Mouse (Mus musculus) midbrain, embryonic 11.5 days (tissue): Measurements from ENCODE around the gene Mink1. TPM values are rescaled to one million over a fixed set of nuclear protein-coding genes. Genes with fewer than 3 reads are reported as not detected.

Experiments
- ATAC-seq: fragments of 200-750 bp; cut with Nextera tagmentation; 2 replicates; pipeline ENCODE4 v1.8.0; 2017; ENCODE audit warnings: moderate TSS enrichment, moderate library complexity; ENCODE audit not compliant: low FRiP score
- DNase-seq: peaks from one replicate; pipeline ENCODE4 v3.0.0; 2015; ENCODE audit warnings: low spot score; ENCODE audit errors: missing footprints
- H3K27ac ChIP-seq: fragments of 300-500 bp; sonication (generic); 2 replicates; pipeline ENCODE4 v1.5.1; 2014; ENCODE audit warnings: low read depth, low read length
- H3K27me3 ChIP-seq: fragments of 300-500 bp; sonication (generic); 2 replicates; pipeline ENCODE4 v1.6.1; 2014; ENCODE audit warnings: mild to moderate bottlenecking, low read length, moderate library complexity, mixed read lengths; ENCODE audit not compliant: control insufficient read depth, insufficient read depth
- H3K36me3 ChIP-seq: fragments of 300-500 bp; sonication (generic); 2 replicates; pipeline ENCODE4 v1.6.1; 2014; ENCODE audit warnings: mild to moderate bottlenecking, low read length, moderate library complexity, mixed read lengths; ENCODE audit not compliant: control insufficient read depth, insufficient read depth
- H3K4me1 ChIP-seq: fragments of 300-500 bp; sonication (generic); 2 replicates; pipeline ENCODE4 v1.6.1; 2014; ENCODE audit warnings: low read length; ENCODE audit not compliant: control insufficient read depth, insufficient read depth
- H3K4me2 ChIP-seq: fragments of 300-500 bp; sonication (generic); 2 replicates; pipeline ENCODE4 v1.6.1; 2014; ENCODE audit warnings: mild to moderate bottlenecking, moderate library complexity
- H3K4me3 ChIP-seq: fragments of 300-500 bp; sonication (generic); 2 replicates; pipeline ENCODE4 v1.5.1; 2014; ENCODE audit warnings: low read depth, low read length
- H3K9ac ChIP-seq: fragments of 300-500 bp; sonication (generic); 2 replicates; pipeline ENCODE4 v1.6.1; 2014; ENCODE audit warnings: low read length
- H3K9me3 ChIP-seq: fragments of 300-500 bp; sonication (generic); 2 replicates; pipeline ENCODE4 v1.6.1; 2016; ENCODE audit warnings: low read length; ENCODE audit not compliant: control insufficient read depth
- WGBS: fragments of 180-500 bp; shearing (Covaris S2); extraction: QIAGEN DNeasy Blood & Tissue Kit; methylation state at CpG from one replicate; pipeline ENCODE4 v1.1.7; 2014; 5-methylcytosine and 5-hydroxymethylcytosine counted together
- polyA plus RNA-seq: library from polyadenylated mRNA; unstranded; fragments of >200 nt; fragmentation: Nextera tagmentation; extraction: Ambion mirVana; gene quantifications from 2 replicates; pipeline ENCODE4 v1.2.1, GENCODE M21; 2014

Gene Mink1
- polyA plus RNA-seq, 1 experiment from 2014 or later: 12.9 TPM

DNA sequence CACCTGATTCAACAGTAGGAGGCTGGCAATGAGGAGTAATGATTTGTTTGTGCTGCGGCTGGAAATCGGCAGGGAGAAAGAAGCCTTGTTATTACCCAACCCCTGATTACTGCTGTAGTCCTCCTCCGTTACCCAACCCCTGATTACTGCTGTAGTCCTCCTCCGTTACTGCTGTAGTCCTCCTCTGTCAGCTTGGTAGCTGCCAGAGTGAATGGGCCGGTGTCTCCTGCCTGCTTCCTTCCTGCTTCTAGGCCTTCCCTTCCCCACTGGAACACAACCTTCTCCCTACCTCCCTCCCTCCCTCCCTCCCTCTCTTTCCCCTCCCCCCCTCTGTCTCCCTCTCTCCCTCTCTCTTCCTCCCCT, 17.7 kb downstream of the Mink1 start:
- 74% methylated on average over 5 of the region's 5 CpGs for WGBS
- DNase-seq (peak; percentile 31), ATAC-seq (no peak)
- Histone ChIP-seq H3K4me2 (no peak overlapping the region), H3K9me3 (no peaks in the 10 kb centered on the region), H3K4me1 (0 out of 2 replicates have a peak, but pooled peaks cover 3% of the 10 kb centered on the region), H3K27me3 (no peaks in the 10 kb centered on the region), H3K36me3 (no peaks in the 10 kb centered on the region), H3K9ac (no peak overlapping the region), H3K4me3 (no peak overlapping the region), H3K27ac (no peak overlapping the region)

DNA sequence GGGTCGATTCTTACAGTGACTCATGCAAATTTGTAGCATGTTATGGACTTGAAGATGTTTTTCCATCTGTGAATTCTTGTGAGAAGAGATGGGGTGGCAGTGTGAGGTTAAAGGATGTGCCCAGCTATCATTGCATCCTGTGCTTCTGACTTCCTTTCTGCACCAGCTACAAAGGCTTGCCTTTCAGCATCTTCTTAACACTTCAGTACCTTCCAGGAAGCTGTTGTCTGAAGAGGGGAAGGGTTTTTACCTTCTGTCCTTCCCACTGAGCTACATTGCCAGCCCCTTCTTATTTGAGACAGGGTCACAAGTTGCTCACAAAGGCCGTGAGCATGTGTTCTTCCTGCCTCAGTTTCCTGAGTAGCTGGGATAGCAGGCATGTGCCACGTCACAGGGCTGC, 18.2 kb downstream of the Mink1 start:
- no peak for DNase-seq
- ATAC-seq: no peak

DNA sequence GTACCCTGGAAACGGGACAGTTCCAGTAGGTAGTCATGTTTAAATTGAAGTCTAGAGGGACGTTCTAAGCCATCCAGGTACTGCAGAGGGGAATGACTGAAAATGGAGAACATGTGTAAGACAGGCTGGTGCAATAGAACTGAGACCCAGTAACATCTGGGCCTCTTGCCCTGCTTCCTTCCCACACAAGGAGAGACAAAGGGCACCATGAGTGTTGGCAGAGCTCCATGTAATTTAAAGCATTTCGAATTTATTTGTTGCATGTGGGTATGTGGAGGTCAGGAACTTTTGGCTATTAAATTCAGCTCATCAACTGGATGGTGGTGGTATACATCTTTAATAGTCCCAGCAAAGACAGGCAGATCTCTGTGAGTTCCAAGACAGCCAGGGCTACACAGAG, 19.5 kb downstream of the Mink1 start:
- H3K9ac ChIP-seq: no peak overlapping the region
- DNase-seq: no peak
- no peaks in the 10 kb centered on the region for H3K9me3 ChIP-seq
- no peak overlapping the region for H3K4me2 ChIP-seq
- no peak overlapping the region for H3K27ac ChIP-seq
- H3K4me1 ChIP-seq: 0 out of 2 replicates have a peak, but pooled peaks cover 3% of the 10 kb centered on the region
- ATAC-seq: no peak
- WGBS: 77% methylated on average over 3 of the region's 3 CpGs
- no peaks in the 10 kb centered on the region for H3K36me3 ChIP-seq
- H3K4me3 ChIP-seq: no peak overlapping the region
- H3K27me3 ChIP-seq: no peaks in the 10 kb centered on the region

More for the DNA sequence above, 18.2 kb downstream of the Mink1 start:
- Histone ChIP-seq H3K4me2 (no peak overlapping the region), H3K4me3 (no peak overlapping the region), H3K9me3 (no peaks in the 10 kb centered on the region), H3K9ac (no peak overlapping the region), H3K27me3 (no peaks in the 10 kb centered on the region), H3K27ac (no peak overlapping the region), H3K36me3 (no peaks in the 10 kb centered on the region), H3K4me1 (0 out of 2 replicates have a peak, but pooled peaks cover 3% of the 10 kb centered on the region)
- 80% methylated on average over 3 of the region's 3 CpGs for WGBS

DNA sequence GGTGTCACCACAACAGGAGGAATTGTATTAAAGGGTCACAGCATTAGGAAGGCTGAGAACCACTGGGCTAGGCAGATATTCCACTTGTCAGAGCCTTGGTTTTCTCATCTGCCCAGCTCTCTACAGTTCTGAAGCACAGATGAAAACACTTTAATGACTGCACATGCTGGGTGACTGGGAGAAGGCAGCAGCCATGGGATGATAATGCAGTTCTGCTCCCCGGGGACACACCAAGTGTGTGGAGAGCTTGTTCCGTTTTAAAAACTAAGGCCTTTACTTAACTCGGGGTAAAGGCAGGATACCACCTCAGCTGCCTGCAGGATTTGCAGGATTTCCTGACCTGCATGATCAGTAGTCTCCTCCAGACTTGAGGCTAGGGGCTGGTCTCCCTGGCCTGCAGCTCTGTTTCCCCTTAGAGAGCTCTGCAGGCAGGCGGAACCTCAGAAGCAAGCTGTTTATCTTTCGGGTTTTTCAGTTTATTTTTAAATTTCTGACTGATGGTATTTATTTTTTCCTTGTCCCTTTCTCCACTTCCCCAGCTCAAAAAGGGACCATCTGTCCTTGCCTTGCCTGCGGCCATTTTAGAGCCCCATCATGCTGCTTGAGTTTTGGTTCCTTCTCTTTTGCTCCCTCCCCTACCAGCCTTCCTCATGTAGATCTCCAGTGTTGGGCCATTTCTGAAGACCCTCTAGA, 20.5 kb downstream of the Mink1 start:
- Histone ChIP-seq H3K4me3 (no peak overlapping the region), H3K27me3 (no peaks in the 10 kb centered on the region), H3K27ac (no peak overlapping the region), H3K9ac (no peak overlapping the region), H3K4me1 (no peaks in the 10 kb centered on the region), H3K36me3 (no peaks in the 10 kb centered on the region), H3K4me2 (no peak overlapping the region), H3K9me3 (no peaks in the 10 kb centered on the region)
- peak; percentile 33 for DNase-seq
- no peak for ATAC-seq
- WGBS: 77% methylated on average over 6 of the region's 6 CpGs

DNA sequence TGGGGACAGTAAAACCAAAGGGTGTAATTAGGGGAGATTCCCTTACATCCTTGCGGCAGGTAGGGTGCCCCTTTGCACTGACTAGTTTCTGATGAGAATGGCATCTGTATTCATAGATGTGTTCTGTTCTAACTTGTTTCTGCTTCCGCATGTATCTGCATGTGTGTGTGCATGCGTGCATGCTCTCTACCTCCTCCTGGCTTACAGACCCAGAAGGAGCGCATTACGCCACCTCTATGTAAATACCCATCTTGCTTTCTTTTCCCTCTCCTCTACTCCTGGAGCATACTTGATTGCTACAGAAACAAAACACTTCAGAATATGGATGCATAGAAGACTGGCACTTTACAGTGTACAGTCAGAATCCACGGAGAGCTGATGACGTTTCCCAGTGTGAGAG, 21.1 kb downstream of the Mink1 start:
- Histone ChIP-seq H3K27ac (no peak overlapping the region), H3K27me3 (no peaks in the 10 kb centered on the region), H3K9me3 (no peaks in the 10 kb centered on the region), H3K9ac (no peak overlapping the region), H3K36me3 (no peaks in the 10 kb centered on the region), H3K4me3 (no peak overlapping the region), H3K4me1 (no peaks in the 10 kb centered on the region), H3K4me2 (no peak overlapping the region)
- ATAC-seq (no peak), DNase-seq (no peak)
- 90% methylated on average over 7 of the region's 7 CpGs for WGBS

DNA sequence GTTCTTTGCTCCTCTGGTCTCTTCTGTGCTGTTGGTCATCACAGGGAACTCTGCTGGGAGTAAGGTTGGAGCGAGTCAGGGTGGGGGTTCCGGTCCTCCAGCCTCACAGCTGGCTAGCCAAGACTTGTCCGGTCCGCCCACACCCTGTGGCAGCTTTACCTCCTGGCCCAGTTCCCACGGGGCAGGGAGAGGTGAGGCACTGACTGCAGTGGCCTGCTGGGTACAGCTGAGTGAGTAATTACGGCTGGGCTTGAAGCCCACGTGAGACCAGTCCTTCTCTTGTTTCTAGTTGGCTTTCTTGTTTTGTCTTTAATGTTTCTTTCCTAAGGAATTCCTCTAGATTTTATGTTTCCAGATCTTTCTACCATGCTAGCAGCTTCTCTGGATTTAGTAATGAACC, 22.8 kb downstream of the Mink1 start:
- no peak overlapping the region for H3K4me2 ChIP-seq
- DNase-seq: peak; percentile 78

DNA sequence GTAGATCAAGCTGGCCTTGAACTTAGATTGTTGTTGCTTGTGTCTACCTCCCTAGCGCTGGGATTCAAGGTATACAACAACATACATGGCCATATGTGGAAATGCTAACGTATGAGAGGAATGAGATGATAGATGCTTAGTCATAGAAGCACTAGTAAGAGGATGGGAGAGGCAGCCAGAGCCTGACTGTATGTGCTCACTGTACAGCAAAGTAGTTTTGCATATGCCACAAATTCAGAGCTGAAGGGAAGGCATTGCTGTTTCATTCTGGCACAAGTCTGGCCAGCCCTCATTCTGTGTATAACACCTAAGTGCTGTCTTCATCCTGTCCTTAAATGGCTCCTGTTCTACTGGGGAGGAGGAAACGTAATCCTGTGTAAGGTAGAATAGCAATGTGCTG, 23.6 kb downstream of the Mink1 start:
- Histone ChIP-seq H3K4me2 (no peak overlapping the region), H3K4me1 (no peaks in the 10 kb centered on the region), H3K4me3 (no peak overlapping the region), H3K27ac (no peak overlapping the region), H3K27me3 (no peaks in the 10 kb centered on the region), H3K9me3 (no peaks in the 10 kb centered on the region), H3K36me3 (no peaks in the 10 kb centered on the region), H3K9ac (no peak overlapping the region)
- 96% methylated on average over 3 of the region's 3 CpGs for WGBS
- ATAC-seq (no peak), DNase-seq (peak; percentile 19)

More for the DNA sequence above, 22.8 kb downstream of the Mink1 start:
- ATAC-seq: no peak
- H3K4me1 ChIP-seq: no peaks in the 10 kb centered on the region
- H3K4me3 ChIP-seq: no peak overlapping the region
- H3K9me3 ChIP-seq: no peaks in the 10 kb centered on the region
- no peaks in the 10 kb centered on the region for H3K27me3 ChIP-seq
- no peak overlapping the region for H3K9ac ChIP-seq
- no peak overlapping the region for H3K27ac ChIP-seq
- no peaks in the 10 kb centered on the region for H3K36me3 ChIP-seq
- 75% methylated on average over 7 of the region's 7 CpGs for WGBS

DNA sequence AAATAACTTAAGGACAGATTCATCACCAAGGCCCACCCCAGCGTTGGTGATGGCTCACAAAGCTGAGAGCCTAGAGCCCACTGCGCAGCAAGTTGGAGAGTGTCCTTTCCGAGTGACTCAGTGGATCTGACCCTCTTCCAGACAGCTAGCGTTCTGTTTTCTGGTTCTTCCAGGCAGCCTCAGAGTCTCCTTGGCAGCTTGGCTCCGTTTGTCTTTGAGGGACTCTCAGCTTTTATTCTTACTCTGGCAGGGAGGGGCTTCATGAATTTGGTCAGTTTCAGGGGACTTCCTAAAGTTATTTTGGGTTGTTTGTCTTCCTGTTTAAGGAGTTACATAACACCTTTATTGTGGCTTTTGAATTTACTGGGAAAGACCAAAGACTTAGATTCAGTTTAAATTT, 24.3 kb downstream of the Mink1 start:
- no peaks in the 10 kb centered on the region for H3K4me1 ChIP-seq
- H3K9ac ChIP-seq: no peak overlapping the region
- 79% methylated on average over 5 of the region's 5 CpGs for WGBS
- H3K9me3 ChIP-seq: no peaks in the 10 kb centered on the region
- H3K27me3 ChIP-seq: no peaks in the 10 kb centered on the region
- ATAC-seq (no peak), DNase-seq (peak; percentile 37)
- no peak overlapping the region for H3K27ac ChIP-seq
- H3K4me3 ChIP-seq: no peak overlapping the region
- no peaks in the 10 kb centered on the region for H3K36me3 ChIP-seq
- no peak overlapping the region for H3K4me2 ChIP-seq

DNA sequence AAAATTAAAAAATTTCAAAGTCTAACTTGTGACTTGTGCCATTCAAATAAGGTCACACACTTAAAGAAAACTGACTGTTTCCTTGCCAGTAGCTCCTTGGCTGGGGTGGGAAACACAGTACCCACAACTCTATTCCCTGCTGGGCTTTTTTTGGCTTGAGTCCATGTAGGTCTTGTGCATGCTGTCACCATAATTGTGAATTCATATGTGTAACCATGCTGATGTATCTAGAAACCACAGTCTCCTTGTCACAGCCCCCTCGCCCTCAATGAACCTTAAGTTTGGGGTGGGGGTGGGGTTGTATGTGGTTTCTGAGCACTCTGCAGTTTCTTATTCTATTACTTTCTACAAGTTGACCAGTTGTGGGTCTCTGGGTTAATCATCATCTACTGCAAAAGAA, 29.1 kb downstream of the Mink1 start:
- Histone ChIP-seq H3K27me3 (no peaks in the 10 kb centered on the region), H3K9ac (no peak overlapping the region), H3K27ac (no peak overlapping the region), H3K4me1 (peaks cover 4% of the 10 kb centered on the region; the same call in 1 of the 2 replicates), H3K4me3 (no peak overlapping the region), H3K9me3 (no peaks in the 10 kb centered on the region), H3K4me2 (no peak overlapping the region), H3K36me3 (no peaks in the 10 kb centered on the region)
- no peak for ATAC-seq
- peak; percentile 49 for DNase-seq
- WGBS: 94% methylated on average over 1 of the region's 1 CpGs
